Mouse (Mus musculus): ENCODE data around the gene Nme8. TPM values are rescaled to one million over a fixed set of nuclear protein-coding genes. Genes with fewer than 3 reads are reported as not detected.
A peak's percentile ranks its signal among the peaks of the same experiment; 100 is the strongest.

Gene Nme8
- total RNA-seq (2014; rRNA removed) (not detected in 2 replicates), polyA plus RNA-seq (2015; fragmentation: Nextera tagmentation; extraction: Ambion mirVana) (0.17 TPM in 1 of 2 replicates, not detected in the other)

GRCm38 (mm10) chr13:19697790-19698189 lies at the start of gene Nme8:
TSS of gene Nme8 (minus strand) at chr13:19697794.
- no peak for TF ChIP-seq CTCF (IDR thresholded peaks at IDR 0.05)
- Histone ChIP-seq H3K27me3 (ENCODE audit: insufficient read depth, low read length) (peaks cover 4% of the 10 kb centered on the region; the same call in 1 of the 2 replicates), H3K9me3 (ENCODE audit: low read length) (no peaks in the 10 kb centered on the region), H3K4me1 (ENCODE audit: insufficient read depth, low read length) (0 out of 2 replicates have a peak, but pooled peaks cover 3% of the 10 kb centered on the region), H3K36me3 (ENCODE audit: insufficient read depth, low read length) (no peaks in the 10 kb centered on the region), H3K4me2 (ENCODE audit: low read depth, low read length, poor library complexity, severe bottlenecking) (no peak within 1 kb of the TSS), H3K9ac (replicated peaks; ENCODE audit: low read length, poor library complexity, severe bottlenecking) (no peak within 1 kb of the TSS), H3K4me3 (ENCODE audit: low read depth, low read length) (no peak within 1 kb of the TSS), H3K27ac (ENCODE audit: low read depth, low read length) (no peak within 1 kb of the TSS)
- no peak for DNase-seq (ENCODE audit: low spot score)
- no peak for ATAC-seq (ENCODE audit: low FRiP score)
- 28% methylated on average over 7 of the region's 7 CpGs for WGBS

GRCm38 (mm10) chr13:19745741-19746140 lies 48.1 kb upstream of the Nme8 start:
- no peak overlapping the region for H3K27ac ChIP-seq (ENCODE audit: low read depth, low read length)
- ATAC-seq (ENCODE audit: low FRiP score) (no peak), DNase-seq (ENCODE audit: low spot score) (no peak)
- H3K27me3 ChIP-seq (ENCODE audit: insufficient read depth, low read length) = no peaks in the 10 kb centered on the region
- H3K36me3 ChIP-seq (ENCODE audit: insufficient read depth, low read length) = no peaks in the 10 kb centered on the region
- TF ChIP-seq CTCF (IDR thresholded peaks at IDR 0.05) = no peak
- WGBS = 49% methylated on average over 2 of the region's 2 CpGs
- H3K9me3 ChIP-seq (ENCODE audit: low read length) = no peaks in the 10 kb centered on the region
- H3K4me2 ChIP-seq (ENCODE audit: low read depth, low read length, poor library complexity, severe bottlenecking) = no peak overlapping the region
- H3K4me1 ChIP-seq (ENCODE audit: insufficient read depth, low read length) = no peaks in the 10 kb centered on the region
- H3K4me3 ChIP-seq (ENCODE audit: low read depth, low read length) = no peak overlapping the region
- no peak overlapping the region for H3K9ac ChIP-seq (replicated peaks; ENCODE audit: low read length, poor library complexity, severe bottlenecking)

GRCm38 (mm10) chr13:19744536-19744935 lies 46.9 kb upstream of the Nme8 start:
- DNase-seq (ENCODE audit: low spot score) (no peak), ATAC-seq (ENCODE audit: low FRiP score) (no peak)
- Histone ChIP-seq H3K27ac (ENCODE audit: low read depth, low read length) (no peak overlapping the region), H3K36me3 (ENCODE audit: insufficient read depth, low read length) (no peaks in the 10 kb centered on the region), H3K9me3 (ENCODE audit: low read length) (no peaks in the 10 kb centered on the region), H3K4me2 (ENCODE audit: low read depth, low read length, poor library complexity, severe bottlenecking) (no peak overlapping the region), H3K27me3 (ENCODE audit: insufficient read depth, low read length) (no peaks in the 10 kb centered on the region), H3K4me1 (ENCODE audit: insufficient read depth, low read length) (no peaks in the 10 kb centered on the region), H3K4me3 (ENCODE audit: low read depth, low read length) (no peak overlapping the region), H3K9ac (replicated peaks; ENCODE audit: low read length, poor library complexity, severe bottlenecking) (no peak overlapping the region)
- WGBS = 94% methylated on average over 5 of the region's 5 CpGs
- no peak for TF ChIP-seq CTCF (IDR thresholded peaks at IDR 0.05)

- H3K36me3 ChIP-seq (ENCODE audit: insufficient read depth, low read length) = no peaks in the 10 kb centered on the region
- ATAC-seq (ENCODE audit: low FRiP score) (no peak), DNase-seq (ENCODE audit: low spot score) (no peak)
- 78% methylated on average over 5 of the region's 5 CpGs for WGBS
- no peaks in the 10 kb centered on the region for H3K4me1 ChIP-seq (ENCODE audit: insufficient read depth, low read length)
- no peak for TF ChIP-seq CTCF (IDR thresholded peaks at IDR 0.05)
- no peak overlapping the region for H3K4me3 ChIP-seq (ENCODE audit: low read depth, low read length)
- H3K27me3 ChIP-seq (ENCODE audit: insufficient read depth, low read length) = no peaks in the 10 kb centered on the region
- no peak overlapping the region for H3K9ac ChIP-seq (replicated peaks; ENCODE audit: low read length, poor library complexity, severe bottlenecking)
- H3K9me3 ChIP-seq (ENCODE audit: low read length) = no peaks in the 10 kb centered on the region
- no peak overlapping the region for H3K4me2 ChIP-seq (ENCODE audit: low read depth, low read length, poor library complexity, severe bottlenecking)
- no peak overlapping the region for H3K27ac ChIP-seq (ENCODE audit: low read depth, low read length)
Measured at GRCm38 (mm10) chr13:19734597-19734996, 37.0 kb upstream of the Nme8 start.

- no peak for DNase-seq (ENCODE audit: low spot score)
- WGBS = 74% methylated on average over 2 of the region's 2 CpGs
Measured at GRCm38 (mm10) chr13:19730826-19731225, 33.2 kb upstream of the Nme8 start.

GRCm38 (mm10) chr13:19718954-19719353 lies 21.4 kb upstream of the Nme8 start:
- no peak overlapping the region for H3K4me2 ChIP-seq (ENCODE audit: low read depth, low read length, poor library complexity, severe bottlenecking)
- WGBS = 69% methylated on average over 5 of the region's 5 CpGs
- DNase-seq (ENCODE audit: low spot score) (peak; percentile 63), ATAC-seq (ENCODE audit: low FRiP score) (no peak)
- H3K36me3 ChIP-seq (ENCODE audit: insufficient read depth, low read length) = no peaks in the 10 kb centered on the region
- no peak overlapping the region for H3K9ac ChIP-seq (replicated peaks; ENCODE audit: low read length, poor library complexity, severe bottlenecking)
- no peaks in the 10 kb centered on the region for H3K4me1 ChIP-seq (ENCODE audit: insufficient read depth, low read length)
- no peaks in the 10 kb centered on the region for H3K9me3 ChIP-seq (ENCODE audit: low read length)
- H3K4me3 ChIP-seq (ENCODE audit: low read depth, low read length) = no peak overlapping the region
- H3K27ac ChIP-seq (ENCODE audit: low read depth, low read length) = no peak overlapping the region
- TF ChIP-seq CTCF (IDR thresholded peaks at IDR 0.05) = no peak
- H3K27me3 ChIP-seq (ENCODE audit: insufficient read depth, low read length) = no peaks in the 10 kb centered on the region

More at GRCm38 (mm10) chr13:19730826-19731225, 33.2 kb upstream of the Nme8 start:
- Histone ChIP-seq H3K27me3 (ENCODE audit: insufficient read depth, low read length) (no peaks in the 10 kb centered on the region), H3K4me2 (ENCODE audit: low read depth, low read length, poor library complexity, severe bottlenecking) (no peak overlapping the region), H3K36me3 (ENCODE audit: insufficient read depth, low read length) (no peaks in the 10 kb centered on the region), H3K9ac (replicated peaks; ENCODE audit: low read length, poor library complexity, severe bottlenecking) (no peak overlapping the region), H3K4me1 (ENCODE audit: insufficient read depth, low read length) (no peaks in the 10 kb centered on the region), H3K27ac (ENCODE audit: low read depth, low read length) (no peak overlapping the region), H3K9me3 (ENCODE audit: low read length) (no peaks in the 10 kb centered on the region), H3K4me3 (ENCODE audit: low read depth, low read length) (no peak overlapping the region)
- no peak for TF ChIP-seq CTCF (IDR thresholded peaks at IDR 0.05)
- ATAC-seq (ENCODE audit: low FRiP score) = no peak

Measured in midbrain, postnatal 0 days (tissue).